Mouse (Mus musculus) left cerebral cortex, postnatal 14 days (tissue): ENCODE measurements at regions not wholly inside any gene's neighbourhood (a gene's known extent, or its start where the extent isn't known, plus 50 kb on each side); places are given as distances from the start of the nearest gene placed in this dataset.

Source experiments
- DNase-seq, 2 experiments: peaks; one replicate each; pipeline ENCODE4 v3.0.0; 2021 to 2022; ENCODE audit warnings: low spot score in 2 of 2, mixed read lengths in 1 of 2
- intact Hi-C: fragments of 180-260 bp; cut with DNase I; formaldehyde crosslinking; loops from one replicate; pipeline ENCODE4 v1.15.1; 2025

DNA sequence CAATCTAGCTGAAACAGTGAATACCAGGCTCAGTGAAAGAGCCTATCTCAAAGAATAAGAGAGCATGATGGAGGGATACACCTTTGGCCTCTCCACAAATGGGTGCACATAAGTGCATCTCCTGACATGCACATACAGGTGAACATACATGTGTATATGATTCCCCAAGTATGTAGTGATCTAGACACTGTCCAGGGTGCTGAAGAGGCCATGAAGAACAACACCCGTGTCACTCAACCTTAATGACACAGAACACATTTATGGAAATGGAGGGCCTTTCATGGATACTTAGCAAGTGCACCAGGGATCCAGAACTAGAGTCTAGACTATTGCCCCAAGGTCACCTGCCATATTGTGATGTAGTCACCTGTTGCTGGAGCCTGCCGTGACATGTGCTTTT, 56.9 kb downstream of the Spata19 start:
- intact Hi-C loops = loop anchor here (5.0 to 10.0 kb wide), 2 partner anchors 181 to 274 kb away; no protein-coding TSS in a partner anchor
- no peak for DNase-seq

DNA sequence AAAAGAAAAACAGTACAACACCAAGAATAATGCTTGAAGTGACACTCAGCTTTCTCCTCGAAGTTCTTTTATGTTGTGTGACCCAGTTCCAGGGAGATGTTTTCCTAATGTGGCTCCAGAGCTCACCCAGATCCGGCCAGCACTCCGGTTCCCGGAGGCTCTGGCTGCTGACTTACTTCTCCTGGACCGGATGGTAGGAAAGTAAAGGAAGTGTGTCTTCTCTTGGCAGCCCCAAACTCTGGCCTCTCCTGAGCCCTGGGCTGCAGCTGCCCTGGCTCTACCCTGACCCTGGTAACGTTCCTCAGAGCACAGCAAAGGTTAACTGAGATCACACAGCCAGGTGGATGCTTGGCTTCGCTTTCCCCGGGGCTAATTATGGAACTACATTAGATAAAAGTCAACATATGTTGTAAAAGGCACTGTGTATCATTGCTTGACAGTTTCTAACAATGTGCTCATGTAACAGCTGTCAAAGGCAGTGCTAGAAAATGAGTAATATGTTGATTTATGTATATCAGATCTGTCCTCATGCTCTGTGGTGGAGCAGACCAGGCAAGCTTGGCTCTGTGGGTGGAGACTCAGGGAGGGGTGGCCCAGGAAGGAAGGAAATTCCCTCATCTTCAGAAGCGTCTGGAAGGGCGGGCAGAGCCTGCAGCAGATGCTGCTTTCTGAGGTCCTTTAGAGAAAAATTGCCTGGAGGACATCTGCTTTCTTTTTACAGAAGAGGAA, 57.5 kb downstream of the Spata19 start:
- peak; percentile 58 to 77 for DNase-seq
- intact Hi-C loops = loop anchor here (5.0 to 10.0 kb wide), 2 partner anchors 181 to 273 kb away; no protein-coding TSS in a partner anchor

DNA sequence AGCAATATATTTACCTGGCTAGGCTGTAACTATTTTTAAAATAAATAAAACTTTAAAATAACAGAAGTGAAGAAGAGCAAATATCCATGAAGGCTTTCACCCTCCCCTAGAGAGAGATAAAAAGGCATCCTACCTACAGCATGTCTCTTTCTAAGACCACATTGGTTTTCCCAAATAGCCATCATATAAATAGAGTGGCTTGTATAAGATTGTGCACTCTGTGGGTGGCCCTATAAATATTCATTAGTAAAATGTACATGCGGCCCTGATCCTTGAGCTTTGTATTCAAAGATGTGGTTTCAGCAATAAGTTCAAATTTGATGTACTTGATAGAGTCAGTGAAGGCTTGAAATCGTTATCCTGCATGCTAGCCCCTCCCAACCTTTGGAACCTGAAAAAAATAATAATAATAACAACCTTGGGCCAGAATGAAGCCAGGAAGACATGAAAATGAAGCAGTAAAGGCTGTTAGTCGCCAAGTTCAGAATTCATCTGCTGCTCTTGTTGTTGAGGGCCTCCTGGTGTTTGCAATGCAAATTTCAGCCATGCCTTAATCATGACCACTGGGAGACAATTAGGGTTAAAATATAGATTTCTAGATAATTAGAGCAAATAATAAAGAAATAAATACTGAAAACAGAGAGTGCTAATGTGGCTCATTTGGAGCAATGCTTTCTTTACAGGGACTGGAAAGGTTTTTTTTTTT, 61.9 kb downstream of the Spata19 start:
- intact Hi-C loops = loop anchor here (10.0 kb wide), 1 partner anchor 176 kb away; no protein-coding TSS in a partner anchor
- no peak for DNase-seq

DNA sequence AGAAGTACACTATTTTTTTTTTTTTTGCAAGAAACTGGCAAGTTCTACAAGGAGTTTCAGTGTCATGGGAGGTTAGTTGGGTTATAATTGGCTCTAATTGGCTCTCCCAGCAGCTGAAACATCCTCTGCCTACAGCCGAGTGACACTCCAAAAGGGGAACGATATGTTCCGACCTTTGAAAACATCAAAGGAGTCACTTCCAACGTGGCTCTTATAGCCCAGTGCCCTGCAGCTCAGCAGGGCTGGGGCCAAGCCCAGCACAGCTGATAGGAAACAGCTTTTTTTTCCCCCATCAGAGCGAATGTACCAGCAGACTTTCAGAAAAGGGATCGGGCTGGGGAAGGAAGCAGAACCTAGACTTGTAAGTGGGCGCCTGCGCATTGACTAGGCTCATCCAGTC, 64.4 kb downstream of the Spata19 start:
- intact Hi-C loops = no loop called here
- DNase-seq = no peak

DNA sequence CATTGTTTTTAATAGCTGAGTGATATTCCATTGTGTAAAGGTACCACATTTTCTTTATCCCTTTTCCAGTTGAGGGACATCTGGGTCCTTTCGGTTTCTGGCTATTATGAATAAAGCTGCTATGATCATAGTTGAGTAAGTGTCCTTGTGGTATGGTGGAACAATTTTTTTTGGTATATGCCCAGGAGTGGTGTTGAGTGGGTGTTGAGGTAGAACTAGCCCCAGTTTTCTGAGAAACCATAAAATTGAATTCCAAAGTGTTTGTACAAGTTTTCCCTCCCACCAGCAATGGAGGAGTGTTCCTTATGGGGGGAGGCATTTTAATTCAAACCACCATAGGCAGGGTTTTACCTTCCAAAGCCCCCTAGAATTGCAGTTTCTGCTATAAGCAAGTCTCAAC, 67.4 kb downstream of the Spata19 start:
- no peak for DNase-seq
- intact Hi-C loops = no loop called here

DNA sequence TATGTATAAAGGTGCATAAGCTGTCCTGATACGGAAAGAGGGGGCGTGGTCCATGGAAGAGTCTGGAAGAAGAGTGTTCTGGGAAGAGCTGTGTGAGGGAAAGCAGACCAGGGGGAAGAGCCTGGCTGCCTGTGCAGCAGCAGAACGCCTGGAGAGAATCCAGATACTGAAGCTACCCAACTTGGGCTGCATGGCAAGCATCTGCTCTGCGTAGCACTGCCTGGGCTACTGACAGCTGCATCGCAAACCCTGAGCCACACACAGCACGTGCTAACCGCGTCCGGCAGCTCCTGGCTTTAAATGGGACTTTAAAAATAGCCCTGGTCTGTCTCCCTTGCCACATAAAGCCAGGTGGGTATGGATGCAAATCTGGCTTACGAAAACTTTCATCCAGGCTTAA, 78.9 kb downstream of the Spata19 start:
- intact Hi-C loops = no loop called here
- peak; percentile 43 to 80 for DNase-seq

DNA sequence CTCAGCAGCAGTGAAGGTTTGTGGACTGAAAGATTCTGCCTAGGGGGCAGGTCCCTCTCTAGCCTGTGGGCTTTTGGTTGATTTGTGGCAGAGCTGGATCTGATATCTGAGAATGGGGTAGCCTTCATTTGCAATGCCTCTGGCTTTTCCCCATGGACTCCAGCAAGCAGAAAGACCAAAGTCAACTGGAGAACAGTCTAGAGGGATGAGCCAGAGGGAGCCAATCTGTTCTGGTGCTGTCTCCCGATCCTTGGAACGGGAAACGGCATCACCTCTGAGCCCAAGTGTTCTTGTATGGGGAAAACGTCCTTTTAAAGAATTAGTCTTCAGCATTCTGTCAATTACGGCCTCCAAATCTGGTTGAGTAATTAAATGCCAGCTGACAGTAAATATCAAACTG, 80.0 kb downstream of the Spata19 start:
- DNase-seq = no peak
- intact Hi-C loops = no loop called here

DNA sequence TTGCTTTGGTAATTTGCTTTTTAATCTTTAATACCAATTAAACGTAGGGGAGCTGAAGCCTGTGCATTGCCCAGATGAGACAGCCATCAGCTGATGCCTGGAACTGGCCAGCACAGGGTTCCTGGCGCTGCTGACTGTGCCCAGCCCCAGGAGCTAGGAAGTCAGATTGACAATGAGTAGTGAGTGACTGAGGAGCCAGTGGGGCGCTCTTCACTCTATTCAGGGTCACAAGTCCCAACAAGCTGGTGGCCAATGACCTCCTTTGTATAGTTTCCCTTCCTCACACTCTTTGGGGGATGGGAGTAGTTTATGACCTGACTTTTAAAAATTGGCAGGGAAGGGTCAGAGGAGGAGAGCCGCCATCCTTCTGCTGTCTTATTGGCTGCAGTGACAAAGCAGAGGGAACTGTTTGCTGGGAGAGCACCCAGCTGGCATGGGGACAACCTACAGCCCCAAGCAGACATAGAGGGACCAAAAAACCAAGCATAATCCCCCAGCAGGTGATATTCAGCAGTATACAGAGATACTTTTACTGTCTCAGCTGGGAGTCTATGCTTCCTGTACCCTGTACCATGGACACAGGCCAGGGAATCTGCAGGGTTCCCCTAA, 80.6 kb downstream of the Spata19 start:
- DNase-seq = no peak
- intact Hi-C loops = no loop called here

DNA sequence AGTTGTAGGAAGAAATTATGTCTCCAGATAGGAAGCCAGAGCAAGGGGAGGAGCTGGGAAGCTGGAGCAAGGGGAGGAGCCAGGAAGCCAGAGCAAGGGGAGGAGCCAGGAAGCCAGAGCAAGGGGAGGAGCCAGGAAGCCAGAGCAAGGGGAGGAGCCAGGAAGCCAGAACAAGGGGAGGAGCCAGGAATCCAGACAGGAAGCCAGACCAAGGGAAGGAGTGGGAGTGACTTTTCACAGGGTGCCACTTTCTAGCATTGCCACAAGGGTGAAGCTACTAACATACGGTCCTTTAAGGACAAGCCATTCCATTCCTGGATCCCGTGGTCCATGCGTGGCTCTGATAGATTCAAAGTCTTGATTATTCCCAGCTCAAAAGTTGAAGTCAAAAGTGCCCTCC, 81.7 kb downstream of the Spata19 start:
- DNase-seq = no peak
- intact Hi-C loops = no loop called here

DNA sequence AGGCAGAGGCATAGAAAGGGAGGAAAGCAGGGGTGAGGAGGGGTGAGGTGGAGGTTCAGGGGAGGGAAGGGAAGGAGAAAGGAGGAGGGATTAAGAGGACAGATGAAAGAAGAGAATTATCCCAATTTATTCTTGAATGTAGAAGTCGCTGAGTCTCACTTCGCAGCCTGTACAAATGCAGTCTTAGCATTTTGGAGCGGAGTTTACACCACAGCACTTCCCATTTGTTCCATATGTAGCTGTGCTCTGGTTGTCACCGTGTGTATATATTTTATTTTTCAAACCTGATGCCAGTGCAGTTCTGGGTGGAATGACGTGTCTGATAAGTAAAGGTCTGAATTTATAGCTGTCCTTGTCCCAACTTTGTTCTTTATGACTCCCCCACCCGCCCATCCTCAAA, 105.2 kb downstream of the Spata19 start:
- intact Hi-C loops = no loop called here
- peak in 1 of 2 experiments; percentile 40 for DNase-seq

DNA sequence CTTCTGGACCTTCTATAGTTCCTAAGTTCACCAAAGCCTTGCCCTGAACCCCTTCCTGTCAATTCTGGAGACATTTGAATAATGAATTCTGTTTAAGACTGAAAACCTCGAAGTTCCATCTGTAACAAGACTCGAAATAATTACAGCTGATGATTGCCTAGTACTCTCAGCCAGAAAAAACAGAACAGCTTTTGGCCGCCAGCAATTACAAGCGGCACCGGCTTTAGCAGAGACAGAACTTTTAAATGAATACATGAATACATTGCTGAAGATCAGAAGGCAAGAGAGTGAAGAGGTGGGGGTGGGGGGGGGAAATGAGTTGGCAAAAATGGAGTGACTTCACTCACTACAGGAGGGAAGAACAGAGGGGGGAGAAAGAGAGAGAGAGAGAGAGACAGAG, 112.6 kb downstream of the Spata19 start:
- DNase-seq = peak; percentile 40 to 42
- intact Hi-C loops = no loop called here

DNA sequence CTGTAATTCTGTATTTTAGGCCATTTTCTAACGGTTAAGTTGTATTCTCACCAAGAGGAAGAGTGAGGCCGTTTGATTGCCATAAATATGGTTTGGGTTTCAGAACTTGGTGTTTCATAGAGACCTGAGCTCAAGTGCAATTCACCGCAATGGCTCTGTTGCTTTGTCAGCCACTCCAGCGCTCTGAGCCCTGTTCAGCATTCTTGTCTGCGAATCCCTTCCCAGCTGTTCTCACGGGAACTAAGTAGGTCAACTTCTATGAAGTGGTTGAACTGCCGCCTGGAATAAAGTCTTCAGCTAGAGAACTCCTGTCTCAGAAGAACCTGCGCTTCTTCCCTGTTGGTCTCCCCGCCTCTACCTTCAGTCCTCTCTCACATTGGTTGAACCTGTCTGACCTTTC, 113.1 kb downstream of the Spata19 start:
- DNase-seq = peak in 1 of 2 experiments; percentile 21
- intact Hi-C loops = no loop called here

DNA sequence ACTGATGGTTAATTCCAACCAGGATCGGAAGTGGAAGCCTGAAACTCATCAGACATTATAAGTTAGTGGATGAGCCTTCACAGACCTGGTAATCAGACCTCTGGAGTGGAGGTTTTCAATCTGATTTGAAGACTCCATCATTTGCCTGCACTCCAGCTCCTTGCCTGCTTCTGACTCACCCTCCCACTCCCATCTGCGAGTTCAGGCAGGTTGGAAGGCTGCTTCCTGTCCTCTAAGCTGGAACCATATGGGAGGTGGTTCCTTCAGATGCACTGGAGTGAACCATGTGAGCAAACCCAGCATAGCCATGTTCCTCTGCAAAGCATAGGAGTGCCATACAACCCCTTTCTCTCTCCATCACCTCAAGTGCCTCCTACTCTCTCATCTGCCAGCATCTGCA, 114.6 kb downstream of the Spata19 start:
- intact Hi-C loops = no loop called here
- peak in 1 of 2 experiments; percentile 15 for DNase-seq

DNA sequence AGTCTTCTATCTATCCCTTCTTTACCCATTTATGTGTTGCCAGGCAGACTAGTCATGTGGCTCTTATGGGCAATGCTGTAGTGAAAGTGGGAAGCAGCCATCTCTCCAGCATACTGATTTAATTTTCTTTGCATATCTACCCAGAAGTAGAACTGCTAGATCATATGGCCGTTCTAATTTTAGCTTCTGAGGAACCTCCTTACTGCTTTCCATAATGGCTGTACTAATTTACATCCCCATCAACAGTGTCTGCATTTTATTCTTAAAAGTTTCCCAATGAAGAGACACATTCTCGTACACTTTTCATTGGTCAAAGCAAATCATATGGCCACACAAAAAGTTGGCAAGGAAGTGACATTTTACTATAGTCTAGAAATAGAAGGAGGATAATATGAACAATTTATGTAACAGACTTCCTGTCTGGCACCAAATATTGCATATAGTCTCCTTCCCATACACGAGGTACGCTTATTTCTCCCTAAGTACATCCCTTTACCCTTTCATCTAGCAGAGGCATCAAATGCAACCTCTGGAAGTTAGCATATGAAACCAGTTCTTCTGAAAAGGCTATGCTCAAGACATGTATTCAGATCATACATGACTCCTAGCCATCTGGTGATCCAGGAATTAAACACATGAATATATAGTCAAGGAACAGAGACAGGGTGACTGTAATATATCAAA, 119.0 kb downstream of the Spata19 start:
- intact Hi-C loops = no loop called here
- peak in 1 of 2 experiments; percentile 70 for DNase-seq

DNA sequence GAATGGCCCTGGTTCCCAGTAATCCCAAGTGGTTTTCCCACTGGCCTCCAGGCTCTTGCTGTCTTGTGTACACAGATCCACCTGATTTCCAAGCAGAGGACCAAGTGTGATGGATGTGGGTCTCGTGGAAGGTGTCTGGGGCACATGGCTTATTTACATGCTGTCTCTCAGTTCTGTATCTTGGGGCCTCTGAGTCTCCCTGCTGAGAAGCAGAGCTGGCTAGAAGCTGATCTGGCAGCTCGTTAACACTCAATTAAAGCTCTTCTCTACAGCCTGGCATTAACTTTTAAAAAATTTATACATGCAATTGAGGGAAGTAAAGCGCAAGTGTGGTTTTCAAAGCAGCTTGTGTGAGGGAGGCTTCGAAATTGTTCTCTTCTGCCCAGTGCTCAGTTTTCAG, 121.4 kb downstream of the Spata19 start:
- intact Hi-C loops = no loop called here
- DNase-seq = no peak

DNA sequence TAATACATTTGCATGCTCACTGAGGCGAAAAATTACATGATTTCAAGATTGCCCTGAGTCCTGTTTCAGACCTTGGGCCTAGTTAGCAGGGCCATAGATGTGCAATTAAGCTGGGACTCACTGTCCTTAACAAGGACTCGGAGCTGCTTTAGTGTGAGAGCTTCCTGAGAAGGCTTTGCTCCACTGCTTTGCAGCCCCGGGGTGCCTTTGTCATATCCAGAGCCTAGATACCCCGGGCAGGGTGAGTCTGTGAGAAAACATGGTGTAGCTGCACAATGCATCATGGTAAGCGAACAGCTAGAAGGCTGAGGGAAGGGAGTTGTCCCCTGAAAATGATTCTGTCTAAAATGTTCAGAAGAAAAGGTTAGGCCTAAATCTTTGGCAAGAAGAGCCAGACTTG, 123.1 kb downstream of the Spata19 start:
- DNase-seq = no peak
- intact Hi-C loops = no loop called here

DNA sequence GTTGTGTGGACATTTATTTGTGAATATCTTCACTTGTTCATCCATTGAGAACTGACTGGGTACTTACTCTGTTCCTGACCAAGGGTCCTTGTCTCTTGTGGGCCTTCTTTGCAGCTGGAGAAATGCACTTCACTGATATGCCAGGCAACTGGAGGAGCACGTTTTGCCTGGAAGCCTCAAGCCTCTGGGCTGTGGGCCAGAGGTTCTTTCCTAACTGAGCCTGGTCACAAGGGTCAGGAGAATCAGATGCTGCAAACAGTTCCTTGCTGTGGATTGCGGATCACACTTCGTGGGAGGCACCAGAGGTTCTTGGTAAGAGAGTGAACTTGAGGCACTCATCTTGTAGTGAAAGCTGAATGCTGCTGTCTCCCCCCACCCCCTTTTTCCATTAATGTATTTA, 124.6 kb downstream of the Spata19 start:
- intact Hi-C loops = no loop called here
- no peak for DNase-seq

DNA sequence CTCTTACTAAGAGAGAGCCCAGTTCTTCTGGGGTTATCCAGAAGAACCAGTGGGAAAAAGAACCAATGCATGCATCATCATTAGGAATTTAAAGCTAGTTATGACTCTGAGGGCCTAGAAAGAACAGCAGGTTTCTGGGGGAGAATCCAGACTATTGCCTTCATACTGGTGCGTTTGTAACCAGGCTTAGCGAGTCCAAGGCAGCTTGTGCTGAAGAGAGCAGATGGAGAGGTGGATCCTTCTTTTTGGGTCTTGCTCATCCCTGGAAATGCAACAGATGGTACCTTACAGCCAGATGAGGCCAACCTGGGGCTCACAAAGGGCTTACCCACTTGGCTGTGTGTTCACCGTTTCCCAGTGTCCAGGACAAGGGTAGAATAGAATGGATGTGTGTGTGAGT, 130.1 kb downstream of the Spata19 start:
- intact Hi-C loops = no loop called here

DNA sequence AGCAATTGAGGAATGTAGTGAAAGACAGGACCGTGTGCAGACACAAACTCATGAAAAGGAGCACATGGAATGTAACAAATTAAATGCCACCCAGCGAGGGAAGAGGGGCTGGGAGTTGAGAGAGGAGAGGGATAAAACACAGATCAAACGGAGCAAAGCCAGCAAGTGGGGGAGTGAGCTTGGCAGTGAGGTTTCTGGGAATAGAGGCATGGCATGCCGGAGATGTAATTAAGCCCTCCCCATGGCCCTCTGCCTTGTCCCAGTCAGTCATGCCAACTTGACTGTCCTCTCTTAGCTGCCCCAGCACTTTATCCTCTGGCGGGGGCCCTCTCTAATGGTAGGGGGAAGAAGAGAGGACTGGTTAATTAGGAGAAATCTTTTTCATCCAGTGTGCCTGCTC, 141.9 kb downstream of the Spata19 start:
- no peak for DNase-seq
- intact Hi-C loops = no loop called here

More for the DNA sequence above, 130.1 kb downstream of the Spata19 start:
- no peak for DNase-seq

DNA sequence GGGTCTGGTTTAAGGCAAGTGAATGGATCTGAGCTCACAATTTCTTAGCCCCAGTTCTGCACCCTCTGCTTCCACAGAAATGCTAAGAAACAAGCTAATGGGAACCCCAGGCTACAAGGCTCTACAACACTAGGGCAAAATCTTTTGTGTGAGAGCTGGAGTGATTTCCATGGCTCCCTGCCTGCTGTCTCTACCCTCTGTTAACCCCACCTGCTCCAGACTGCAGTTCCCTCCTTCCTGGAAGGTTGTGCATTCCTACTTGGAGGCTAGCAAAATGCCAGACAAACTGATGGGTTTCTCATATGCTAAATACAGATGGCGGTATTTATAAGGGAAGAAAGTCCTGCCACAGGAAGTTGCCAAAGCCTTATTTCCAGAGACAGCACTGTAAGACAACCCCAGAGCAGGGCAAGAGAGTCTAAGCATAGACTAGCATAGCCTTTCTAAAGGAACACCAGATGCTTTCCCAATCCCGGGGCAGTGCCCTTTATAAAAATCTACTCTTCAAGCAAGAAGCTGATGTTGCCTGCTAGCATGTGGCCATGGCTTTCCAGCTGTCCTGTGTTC, 145.1 kb downstream of the Spata19 start:
- peak in 1 of 2 experiments; percentile 13 for DNase-seq
- intact Hi-C loops = no loop called here
